Mouse (Mus musculus) neural tube, embryonic 10.5 days (tissue): ENCODE data around the gene Lmtk2.

Experiments used
- DNase-seq: peaks from one replicate; pipeline ENCODE4 v3.0.0-alpha.2; 2017; ENCODE audit warnings: low spot score; ENCODE audit errors: extremely low spot score

Lmtk2 gene

GRCm38 (mm10) chr5:144169275-144169975 is 69.2 kb downstream of the Lmtk2 start:
- DNase-seq: no peak

GRCm38 (mm10) chr5:144173648-144174047 is 73.4 kb downstream of the Lmtk2 start:
- DNase-seq: no peak

- DNase-seq: no peak
Measured at GRCm38 (mm10) chr5:144178216-144178615, 78.0 kb downstream of the Lmtk2 start.

GRCm38 (mm10) chr5:144181249-144181648 is 81.0 kb downstream of the Lmtk2 start:
- DNase-seq: no peak

GRCm38 (mm10) chr5:144182542-144183247 is 82.5 kb downstream of the Lmtk2 start:
- DNase-seq: no peak

- DNase-seq: no peak
Measured at GRCm38 (mm10) chr5:144183248-144183559, 83.0 kb downstream of the Lmtk2 start.

GRCm38 (mm10) chr5:144183647-144184335 is 83.6 kb downstream of the Lmtk2 start:
- DNase-seq: no peak

- DNase-seq: no peak
Measured at GRCm38 (mm10) chr5:144184350-144185045, 84.3 kb downstream of the Lmtk2 start.

- no peak for DNase-seq
Measured at GRCm38 (mm10) chr5:144188422-144188821, 88.2 kb downstream of the Lmtk2 start.

GRCm38 (mm10) chr5:144189327-144189726 is 89.1 kb downstream of the Lmtk2 start:
- DNase-seq: no peak

- peak; percentile 50 for DNase-seq
Measured at GRCm38 (mm10) chr5:144189950-144190583, 89.8 kb downstream of the Lmtk2 start, which contains the start of gene Bhlha15. TSS of gene Bhlha15 (plus strand) at chr5:144190286.

GRCm38 (mm10) chr5:144191026-144191425 is 90.8 kb downstream of the Lmtk2 start:
- peak; percentile 40 for DNase-seq

GRCm38 (mm10) chr5:144192673-144193072 is 92.4 kb downstream of the Lmtk2 start:
- no peak for DNase-seq

- no peak for DNase-seq
Measured at GRCm38 (mm10) chr5:144194416-144194815, 94.2 kb downstream of the Lmtk2 start.

- DNase-seq: no peak
Measured at GRCm38 (mm10) chr5:144195567-144195966, 95.3 kb downstream of the Lmtk2 start.

GRCm38 (mm10) chr5:144200616-144201015 is 100.4 kb downstream of the Lmtk2 start:
- no peak for DNase-seq

- no peak for DNase-seq
Measured at GRCm38 (mm10) chr5:144202430-144202829, 102.2 kb downstream of the Lmtk2 start.

- DNase-seq: no peak
Measured at GRCm38 (mm10) chr5:144203398-144203959, 103.2 kb downstream of the Lmtk2 start.

- no peak for DNase-seq
Measured at GRCm38 (mm10) chr5:144204303-144204702, 104.1 kb downstream of the Lmtk2 start.

- no peak for DNase-seq
Measured at GRCm38 (mm10) chr5:144204911-144205310, 104.7 kb downstream of the Lmtk2 start.

GRCm38 (mm10) chr5:144206069-144206468 is 105.8 kb downstream of the Lmtk2 start:
- no peak for DNase-seq
